In the genomic region with DNA sequence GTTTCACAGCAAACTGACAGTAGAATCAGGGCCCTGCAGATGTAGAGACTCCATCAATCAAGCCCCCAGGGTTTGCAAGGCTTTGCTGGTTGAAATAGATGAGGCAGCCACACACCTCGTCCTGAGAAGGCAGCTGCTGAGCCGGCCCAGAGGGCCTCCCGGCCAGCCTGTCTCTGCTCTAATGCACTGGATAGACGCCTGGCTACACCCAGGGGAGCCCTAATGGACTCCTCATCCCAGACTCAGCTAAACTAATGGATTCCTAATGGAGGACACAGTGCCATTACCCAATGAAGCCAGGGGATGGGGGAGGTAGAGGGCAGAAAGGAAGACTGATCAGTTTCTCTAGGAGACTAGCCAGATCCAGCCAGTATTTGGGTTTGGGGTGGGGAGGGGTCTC, we compare ENCODE assay signal across 16 mouse cellular contexts. TPM values are rescaled to one million over a fixed set of nuclear protein-coding genes. Genes with fewer than 3 reads are reported as not detected.
DNase-seq lines count a peak whose midpoint lies in the region; ATAC-seq and TF ChIP-seq lines count a peak whose summit lies in the region.
"Had no signal": no experiment of that assay in that cellular context is flagged by ENCODE, and none has a peak within 500 bp of the region (broad histone marks: within the 10 kb centered on the region; RNA-seq: fewer than 3 reads in every experiment).

No protein-coding gene starts in this region.

- no peak for TF ChIP-seq CTCF in lung, adult 2 months (IDR thresholded peaks at IDR 0.05; ENCODE audit: insufficient read depth, low read length)

- no peak overlapping the region for H3K4me2 ChIP-seq in heart, embryonic 12.5 days
- H3K4me2 ChIP-seq in hindbrain, embryonic 13.5 days: no peak overlapping the region
- H3K4me2 ChIP-seq in neural tube, embryonic 13.5 days: no peak overlapping the region
- H3K4me2 ChIP-seq: embryonic facial prominence, embryonic 15.5 days had no signal

- TF ChIP-seq POLR2A in lung, adult 2 months (IDR thresholded peaks at IDR 0.05; ENCODE audit: borderline replicate concordance, extremely low read depth, low read depth, low read length): no peak

- no peak overlapping the region for H3K9ac ChIP-seq in heart, embryonic 12.5 days
- H3K9ac ChIP-seq in hindbrain, embryonic 13.5 days: no peak overlapping the region
- no peak overlapping the region for H3K9ac ChIP-seq in neural tube, embryonic 13.5 days
- H3K9ac ChIP-seq: embryonic facial prominence, embryonic 15.5 days had no signal

- peaks cover 6% of the 10 kb centered on the region for H3K4me1 ChIP-seq in heart, embryonic 12.5 days (replicated peaks)
- peaks cover 19% of the 10 kb centered on the region for H3K4me1 ChIP-seq in embryonic facial prominence, embryonic 10.5 days
- H3K4me1 ChIP-seq in hindbrain, embryonic 13.5 days (replicated peaks): peaks cover 18% of the 10 kb centered on the region
- peaks cover 26% of the 10 kb centered on the region for H3K4me1 ChIP-seq in neural tube, embryonic 13.5 days (replicated peaks)
- no peaks in the 10 kb centered on the region for H3K4me1 ChIP-seq in lung, adult 2 months (ENCODE audit: control insufficient read depth, insufficient read depth, low read length)
- H3K4me1 ChIP-seq: embryonic facial prominence, embryonic 15.5 days had no signal

- ATAC-seq in heart, embryonic 12.5 days (ENCODE audit: insufficient number of reproducible peaks, low FRiP score): no peak
- ATAC-seq in hindbrain, embryonic 13.5 days (ENCODE audit: low FRiP score): peak; percentile 79
- ATAC-seq in neural tube, embryonic 13.5 days (ENCODE audit: low read depth): peak; percentile 95
- ATAC-seq: lung, postnatal 0 days had no signal

- intact Hi-C loops in heart, postnatal 10 days (cut with DNase I): no loop called here

- 25% methylated on average over 4 of the region's 4 CpGs for WGBS in heart, embryonic 12.5 days
- 33% methylated on average over 4 of the region's 4 CpGs for WGBS in embryonic facial prominence, embryonic 10.5 days
- 16% methylated on average over 4 of the region's 4 CpGs for whole genome bisulfite sequencing in hindbrain, embryonic 13.5 days
- WGBS in neural tube, embryonic 13.5 days: 14% methylated on average over 4 of the region's 4 CpGs
- 48% methylated on average over 4 of the region's 4 CpGs for WGBS in lung, adult 2 months

- DNase-seq in heart, postnatal 10 days: peak; percentile 16 to 26
- DNase-seq in embryonic facial prominence, embryonic 10.5 days (ENCODE audit: low spot score): peak; percentile 40
- DNase-seq in yolk sac, embryonic 10.5 days (ENCODE audit: low spot score): no peak
- no peak for DNase-seq in urinary bladder, postnatal 14 days (ENCODE audit: low spot score)
- DNase-seq in lung, adult 2 months: no peak
- DNase-seq: kidney, adult 11 months; liver; right cerebral cortex, postnatal 14 days had no signal

- H3K27me3 ChIP-seq in heart, embryonic 12.5 days (replicated peaks): no peaks in the 10 kb centered on the region
- no peaks in the 10 kb centered on the region for H3K27me3 ChIP-seq in embryonic facial prominence, embryonic 10.5 days (replicated peaks; ENCODE audit: low read depth, poor library complexity, severe bottlenecking)
- no peaks in the 10 kb centered on the region for H3K27me3 ChIP-seq in hindbrain, embryonic 13.5 days
- no peaks in the 10 kb centered on the region for H3K27me3 ChIP-seq in neural tube, embryonic 13.5 days
- H3K27me3 ChIP-seq: embryonic facial prominence, embryonic 15.5 days had no signal

- no peak overlapping the region for H3K27ac ChIP-seq in heart, embryonic 12.5 days (ENCODE audit: poor library complexity, severe bottlenecking)
- no peak overlapping the region for H3K27ac ChIP-seq in embryonic facial prominence, embryonic 10.5 days (replicated peaks)
- H3K27ac ChIP-seq in hindbrain, embryonic 13.5 days: peak overlapping the region; percentile 86
- H3K27ac ChIP-seq in neural tube, embryonic 13.5 days (replicated peaks): peak overlapping the region; percentile 91
- H3K27ac ChIP-seq: embryonic facial prominence, embryonic 15.5 days had no signal

- no peak overlapping the region for H3K4me3 ChIP-seq in heart, embryonic 12.5 days
- no peak overlapping the region for H3K4me3 ChIP-seq in embryonic facial prominence, embryonic 10.5 days
- no peak overlapping the region for H3K4me3 ChIP-seq in hindbrain, embryonic 13.5 days
- no peak overlapping the region for H3K4me3 ChIP-seq in neural tube, embryonic 13.5 days
- H3K4me3 ChIP-seq in lung, adult 2 months (replicated peaks; ENCODE audit: extremely low read depth, low read depth, low read length): no peak overlapping the region
- H3K4me3 ChIP-seq: embryonic facial prominence, embryonic 15.5 days; myocyte had no signal

- H3K9me3 ChIP-seq in heart, embryonic 12.5 days (replicated peaks): no peaks in the 10 kb centered on the region
- no peaks in the 10 kb centered on the region for H3K9me3 ChIP-seq in embryonic facial prominence, embryonic 10.5 days
- H3K9me3 ChIP-seq in hindbrain, embryonic 13.5 days: no peaks in the 10 kb centered on the region
- no peaks in the 10 kb centered on the region for H3K9me3 ChIP-seq in neural tube, embryonic 13.5 days
- H3K9me3 ChIP-seq: embryonic facial prominence, embryonic 15.5 days had no signal

- H3K36me3 ChIP-seq in heart, embryonic 12.5 days: no peaks in the 10 kb centered on the region
- H3K36me3 ChIP-seq in embryonic facial prominence, embryonic 10.5 days (replicated peaks): no peaks in the 10 kb centered on the region
- H3K36me3 ChIP-seq in hindbrain, embryonic 13.5 days: no peaks in the 10 kb centered on the region
- no peaks in the 10 kb centered on the region for H3K36me3 ChIP-seq in neural tube, embryonic 13.5 days
- H3K36me3 ChIP-seq: embryonic facial prominence, embryonic 15.5 days had no signal

RNA-seq across cellular contexts. Expression of gene Ccl26, which starts 6.3 kb away (rescaled TPM):
- not detected for total RNA-seq in heart, postnatal 10 days (2021)
- polyA plus RNA-seq in heart, embryonic 12.5 days (2016; fragmentation: Nextera tagmentation; extraction: Ambion mirVana): not detected in 2 replicates
- not detected in 2 replicates for polyA plus RNA-seq in embryonic facial prominence, embryonic 10.5 days (2016; fragmentation: Nextera tagmentation; extraction: Ambion mirVana)
- polyA plus RNA-seq in hindbrain, embryonic 13.5 days (2015; fragmentation: Nextera tagmentation; extraction: Ambion mirVana): not detected in 2 replicates
- polyA plus RNA-seq in neural tube, embryonic 13.5 days (2015; fragmentation: Nextera tagmentation; extraction: Ambion mirVana): not detected in 2 replicates
- polyA plus RNA-seq in lung, adult 2 months (2012; rRNA removed): not detected in 2 replicates
- total RNA-seq: MEL had no signal
- polyA plus RNA-seq: embryonic facial prominence, embryonic 15.5 days; heart, embryonic 14.5 days; lung, postnatal 0 days; myocyte had no signal

RNA-seq across cellular contexts. Expression of gene Hip1, which starts 12.1 kb away (rescaled TPM):
- 10 to 100 TPM; 43.3 to 51.8 TPM for total RNA-seq in heart, postnatal 10 days (2021)
- polyA plus RNA-seq in heart, embryonic 12.5 days (2016; fragmentation: Nextera tagmentation; extraction: Ambion mirVana): 44.8 and 45.0 TPM in 2 replicates
- polyA plus RNA-seq in embryonic facial prominence, embryonic 10.5 days (2016; fragmentation: Nextera tagmentation; extraction: Ambion mirVana): 64.6 and 66.1 TPM in 2 replicates
- 38.4 and 38.5 TPM in 2 replicates for polyA plus RNA-seq in hindbrain, embryonic 13.5 days (2015; fragmentation: Nextera tagmentation; extraction: Ambion mirVana)
- polyA plus RNA-seq in neural tube, embryonic 13.5 days (2015; fragmentation: Nextera tagmentation; extraction: Ambion mirVana): 48.3 and 48.6 TPM in 2 replicates
- 53.8 and 66.9 TPM in 2 replicates for polyA plus RNA-seq in lung, adult 2 months (2012; rRNA removed)

RNA-seq across cellular contexts. Expression of gene Ccl24, which starts 15.8 kb away (rescaled TPM):
- 1 to 10 TPM; 1.2 to 1.8 TPM for total RNA-seq in heart, postnatal 10 days (2021)
- polyA plus RNA-seq in heart, embryonic 12.5 days (2016; fragmentation: Nextera tagmentation; extraction: Ambion mirVana): 0.56 and 0.73 TPM in 2 replicates
- polyA plus RNA-seq in embryonic facial prominence, embryonic 10.5 days (2016; fragmentation: Nextera tagmentation; extraction: Ambion mirVana): 0.75 and 0.86 TPM in 2 replicates
- polyA plus RNA-seq in hindbrain, embryonic 13.5 days (2015; fragmentation: Nextera tagmentation; extraction: Ambion mirVana): 3.7 and 4.4 TPM in 2 replicates
- 3.1 and 3.4 TPM in 2 replicates for polyA plus RNA-seq in neural tube, embryonic 13.5 days (2015; fragmentation: Nextera tagmentation; extraction: Ambion mirVana)
- polyA plus RNA-seq in lung, adult 2 months (2012; rRNA removed): 1.6 and 1.8 TPM in 2 replicates
- total RNA-seq: MEL had no signal
- polyA plus RNA-seq: myocyte had no signal

Comparison
In these comparisons a context has a peak if more than half of its experiments do, and no peak if none do; other contexts are left out.
1. DNase-seq: peak in heart, postnatal 10 days (2 of 2) and embryonic facial prominence, embryonic 10.5 days (single experiment); none in yolk sac, embryonic 10.5 days (single experiment), urinary bladder, postnatal 14 days (single experiment) and lung, adult 2 months (single experiment).
2. H3K27ac ChIP-seq: peak in hindbrain, embryonic 13.5 days (single experiment) and neural tube, embryonic 13.5 days (single experiment); none in heart, embryonic 12.5 days (single experiment) and embryonic facial prominence, embryonic 10.5 days (single experiment).